Mouse (Mus musculus): Measurements from ENCODE around the gene Sec24c.
"Not testable (repeated sequence)": the region's sequence is repeated elsewhere in the genome, so short reads cannot be mapped to it uniquely, and the experiment has no call there.

Sec24c gene

GRCm38 (mm10) chr14:20674064-20674833 lies at the start of gene Sec24c:
TSS of gene Sec24c (plus strand) at chr14:20674308.
- peak; percentile 99 for DNase-seq (ENCODE audit: low spot score)

GRCm38 (mm10) chr14:20626447-20626846 lies 47.7 kb upstream of the Sec24c start:
- DNase-seq (ENCODE audit: low spot score), result no peak

GRCm38 (mm10) chr14:20626971-20627370 lies 47.1 kb upstream of the Sec24c start:
- no peak for DNase-seq (ENCODE audit: low spot score)

- no peak for DNase-seq (ENCODE audit: low spot score)
Measured at GRCm38 (mm10) chr14:20631253-20631652, 42.9 kb upstream of the Sec24c start.

GRCm38 (mm10) chr14:20635546-20635945 lies 38.6 kb upstream of the Sec24c start:
- no peak for DNase-seq (ENCODE audit: low spot score)

- not testable (repeated sequence) for DNase-seq (ENCODE audit: low spot score)
Measured at GRCm38 (mm10) chr14:20636968-20637367, 37.1 kb upstream of the Sec24c start.

- DNase-seq (ENCODE audit: low spot score), result no peak
Measured at GRCm38 (mm10) chr14:20637818-20638574, 36.1 kb upstream of the Sec24c start.

- DNase-seq (ENCODE audit: low spot score), result no peak
Measured at GRCm38 (mm10) chr14:20638702-20639101, 35.4 kb upstream of the Sec24c start.

- no peak for DNase-seq (ENCODE audit: low spot score)
Measured at GRCm38 (mm10) chr14:20639918-20640619, 34.0 kb upstream of the Sec24c start.

GRCm38 (mm10) chr14:20640644-20641437 lies 33.3 kb upstream of the Sec24c start, which contains the start of gene Usp54:
TSS of gene Usp54 (minus strand) at chr14:20641063.
- peak; percentile 96 for DNase-seq (ENCODE audit: low spot score)

- DNase-seq (ENCODE audit: low spot score), result peak; percentile 27
Measured at GRCm38 (mm10) chr14:20641438-20641875, 32.7 kb upstream of the Sec24c start.

- no peak for DNase-seq (ENCODE audit: low spot score)
Measured at GRCm38 (mm10) chr14:20645547-20645946, 28.6 kb upstream of the Sec24c start.

GRCm38 (mm10) chr14:20646381-20646780 lies 27.7 kb upstream of the Sec24c start:
- no peak for DNase-seq (ENCODE audit: low spot score)

GRCm38 (mm10) chr14:20651000-20651399 lies 23.1 kb upstream of the Sec24c start:
- no peak for DNase-seq (ENCODE audit: low spot score)

GRCm38 (mm10) chr14:20651722-20652256 lies 22.3 kb upstream of the Sec24c start:
- no peak for DNase-seq (ENCODE audit: low spot score)

GRCm38 (mm10) chr14:20654690-20655421 lies 19.3 kb upstream of the Sec24c start:
- DNase-seq (ENCODE audit: low spot score), result no peak

- DNase-seq (ENCODE audit: low spot score), result no peak
Measured at GRCm38 (mm10) chr14:20655731-20656130, 18.4 kb upstream of the Sec24c start.

- DNase-seq (ENCODE audit: low spot score), result no peak
Measured at GRCm38 (mm10) chr14:20656361-20656760, 17.7 kb upstream of the Sec24c start, which contains the start of gene Myoz1. TSS of gene Myoz1 (minus strand) at chr14:20656540.

GRCm38 (mm10) chr14:20658326-20658725 lies 15.8 kb upstream of the Sec24c start:
- DNase-seq (ENCODE audit: low spot score), result no peak

GRCm38 (mm10) chr14:20658902-20659301 lies 15.2 kb upstream of the Sec24c start:
- no peak for DNase-seq (ENCODE audit: low spot score)

GRCm38 (mm10) chr14:20659687-20660086 lies 14.4 kb upstream of the Sec24c start:
- DNase-seq (ENCODE audit: low spot score), result no peak

Data from yolk sac, embryonic 10.5 days (tissue).